Mouse (Mus musculus) heart, postnatal 0 days (tissue): ENCODE results near the gene Fkbp7. TPM values are rescaled to one million over a fixed set of nuclear protein-coding genes. Genes with fewer than 3 reads are reported as not detected.

Source experiments
- ATAC-seq: fragments of 200-750 bp; cut with Nextera tagmentation; 2 replicates; pipeline ENCODE4 v1.8.0; 2017; ENCODE audit warnings: low read depth, moderate number of reproducible peaks, moderate library complexity; ENCODE audit not compliant: insufficient read depth
- DNase-seq: peaks from one replicate; pipeline ENCODE4 v3.0.0-alpha.2; 2016; ENCODE audit warnings: low spot score
- H3K27ac ChIP-seq: fragments of 300-500 bp; sonication (generic); 2 replicates; pipeline ENCODE4 v1.5.1; 2014; ENCODE audit warnings: low read depth, mild to moderate bottlenecking
- H3K27me3 ChIP-seq: fragments of 300-500 bp; sonication (generic); 2 replicates; pipeline ENCODE4 v1.6.1; 2014; ENCODE audit warnings: low read length, mixed read lengths; ENCODE audit not compliant: control insufficient read depth, insufficient read depth
- H3K36me3 ChIP-seq: fragments of 300-500 bp; sonication (generic); replicated peaks from 2 replicates; pipeline ENCODE4 v1.6.1; 2014; ENCODE audit warnings: low read length, mixed read lengths; ENCODE audit not compliant: control insufficient read depth, insufficient read depth
- H3K4me1 ChIP-seq: fragments of 300-500 bp; sonication (generic); 2 replicates; pipeline ENCODE4 v1.6.1; 2014; ENCODE audit warnings: antibody characterized with exemption; ENCODE audit not compliant: control insufficient read depth, insufficient read depth
- H3K4me2 ChIP-seq: fragments of 300-500 bp; sonication (generic); 2 replicates; pipeline ENCODE4 v1.6.1; 2014; ENCODE audit warnings: low read depth, mild to moderate bottlenecking, low read length, moderate library complexity
- H3K4me3 ChIP-seq: fragments of 300-500 bp; sonication (generic); 2 replicates; pipeline ENCODE4 v1.5.1; 2014; ENCODE audit warnings: low read depth, low read length
- H3K9ac ChIP-seq: fragments of 300-500 bp; sonication (generic); replicated peaks from 2 replicates; pipeline ENCODE4 v1.6.1; 2014; ENCODE audit warnings: low read depth, low read length, mixed read lengths
- H3K9me3 ChIP-seq: fragments of 300-500 bp; sonication (generic); replicated peaks from 2 replicates; pipeline ENCODE4 v1.6.1; 2016; ENCODE audit warnings: low read length; ENCODE audit not compliant: control insufficient read depth
- CTCF ChIP-seq: IDR thresholded peaks from 2 replicates; pipeline ENCODE4 v1.5.1; 2016; ENCODE audit warnings: antibody characterized with exemption, control low read depth, low read depth
- EP300 ChIP-seq: IDR thresholded peaks from 2 replicates; pipeline ENCODE4 v1.6.1; 2016; ENCODE audit warnings: antibody characterized with exemption, low read depth
- WGBS: fragments of 180-500 bp; shearing (Covaris S2); extraction: QIAGEN DNeasy Blood & Tissue Kit; methylation state at CpG from one replicate; pipeline ENCODE4 v1.1.7; 2014; 5-methylcytosine and 5-hydroxymethylcytosine counted together
- polyA plus RNA-seq: library from polyadenylated mRNA; unstranded; fragments of >200 nt; fragmentation: Nextera tagmentation; extraction: Ambion mirVana; gene quantifications from 2 replicates; pipeline ENCODE4 v1.2.1, GENCODE M21; 2015
- total RNA-seq: library from RNA; depleted of rRNA; stranded (reverse); fragments of >200 nt; gene quantifications from 2 replicates; pipeline ENCODE4 v1.2.3, GENCODE M21; 2014; ENCODE audit warnings: low replicate concordance; rRNA removed

The Fkbp7 gene
- total and polyA plus RNA-seq, 2 experiments from 2014 or later: 16.9 to 76.6 TPM

GRCm38 (mm10) chr2:76620188-76620587 is 52.7 kb downstream of the Fkbp7 start:
- Histone ChIP-seq H3K36me3 (peaks cover 10% of the 10 kb centered on the region; the same call in 1 of the 2 replicates), H3K4me2 (no peak overlapping the region), H3K9ac (no peak overlapping the region), H3K27ac (no peak overlapping the region), H3K9me3 (no peaks in the 10 kb centered on the region), H3K27me3 (no peaks in the 10 kb centered on the region), H3K4me1 (no peaks in the 10 kb centered on the region), H3K4me3 (no peak overlapping the region)
- no peak for DNase-seq
- WGBS: 77% methylated on average over 5 of the region's 5 CpGs
- TF ChIP-seq CTCF: no peak
- no peak for ATAC-seq

GRCm38 (mm10) chr2:76618078-76618477 is 54.8 kb downstream of the Fkbp7 start:
- H3K9me3 ChIP-seq: no peaks in the 10 kb centered on the region
- H3K27me3 ChIP-seq: no peaks in the 10 kb centered on the region
- DNase-seq (peak; percentile 62), ATAC-seq (no peak)
- H3K4me1 ChIP-seq: no peaks in the 10 kb centered on the region
- TF ChIP-seq CTCF (peak; percentile 79), EP300 (no peak)
- no peaks in the 10 kb centered on the region for H3K36me3 ChIP-seq
- 30% methylated on average over 1 of the region's 1 CpGs for WGBS
- no peak overlapping the region for H3K4me2 ChIP-seq
- no peak overlapping the region for H3K27ac ChIP-seq
- H3K4me3 ChIP-seq: no peak overlapping the region
- H3K9ac ChIP-seq: no peak overlapping the region

Other genes starting within 250 kb of the Fkbp7 start
- gene Prkra, start 25.1 kb downstream of the Fkbp7 start, total RNA-seq: 31.8 and 32.0 TPM in 2 replicates
- gene Prkra, start 25.1 kb downstream of the Fkbp7 start, polyA plus RNA-seq: 25.2 and 26.9 TPM in 2 replicates
- not detected in 2 replicates for gene Pjvk, start 24.6 kb downstream of the Fkbp7 start, total RNA-seq
- gene Pjvk, start 24.6 kb downstream of the Fkbp7 start, polyA plus RNA-seq: 0.11 and 0.29 TPM in 2 replicates
- gene Plekha3, start 2.2 kb upstream of the Fkbp7 start, total RNA-seq: 6.4 and 10.4 TPM in 2 replicates
- gene Plekha3, start 2.2 kb upstream of the Fkbp7 start, polyA plus RNA-seq: 8.1 and 8.4 TPM in 2 replicates